Mouse (Mus musculus) E14TG2a.4 (cell line): ENCODE results near the gene Sh2b3.

Source experiments
- CTCF ChIP-seq: conservative IDR thresholded peaks from 2 replicates; pipeline ENCODE4 v1.5.1; 2014; ENCODE audit warnings: low read length
- NANOG ChIP-seq: IDR thresholded peaks from 2 replicates; pipeline ENCODE4 v1.6.1; 2014; ENCODE audit warnings: borderline replicate concordance, low read length, mixed read lengths
- POU5F1 ChIP-seq: IDR thresholded peaks from 2 replicates; pipeline ENCODE4 v1.6.1; 2014; ENCODE audit warnings: low read length, borderline replicate concordance

DNA sequence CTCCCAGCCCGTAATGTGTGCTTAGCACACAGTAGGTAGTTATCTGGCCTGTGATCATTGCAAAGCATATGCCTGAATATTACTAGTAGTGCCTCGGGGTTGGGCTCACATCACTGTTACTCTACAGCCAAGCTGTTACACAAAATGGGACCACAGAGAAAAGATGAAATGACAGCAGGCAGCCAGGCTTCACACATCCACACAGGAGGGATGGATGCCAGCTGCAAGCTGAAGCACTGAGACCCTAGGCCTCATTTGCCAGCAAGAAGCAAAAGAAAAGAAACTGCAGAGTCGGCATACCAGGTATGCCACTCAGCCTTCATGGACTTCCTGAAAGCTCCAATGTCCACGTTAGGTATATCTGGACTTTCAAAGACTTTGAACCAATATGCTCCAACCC, 9.6 kb downstream of the Sh2b3 start:
- TF ChIP-seq CTCF = no peak
- no peak for TF ChIP-seq NANOG
- no peak for TF ChIP-seq POU5F1
